Mouse (Mus musculus) liver, embryonic 14.5 days (tissue): ENCODE data around the gene Adamts17.

Experiments
- CTCF ChIP-seq: IDR thresholded peaks from 2 replicates; pipeline ENCODE4 v1.5.1; 2016; ENCODE audit warnings: antibody characterized with exemption, low read depth, control low read depth
- EP300 ChIP-seq: IDR thresholded peaks from 2 replicates; pipeline ENCODE4 v1.6.1; 2016; ENCODE audit warnings: antibody characterized with exemption, low read depth

DNA sequence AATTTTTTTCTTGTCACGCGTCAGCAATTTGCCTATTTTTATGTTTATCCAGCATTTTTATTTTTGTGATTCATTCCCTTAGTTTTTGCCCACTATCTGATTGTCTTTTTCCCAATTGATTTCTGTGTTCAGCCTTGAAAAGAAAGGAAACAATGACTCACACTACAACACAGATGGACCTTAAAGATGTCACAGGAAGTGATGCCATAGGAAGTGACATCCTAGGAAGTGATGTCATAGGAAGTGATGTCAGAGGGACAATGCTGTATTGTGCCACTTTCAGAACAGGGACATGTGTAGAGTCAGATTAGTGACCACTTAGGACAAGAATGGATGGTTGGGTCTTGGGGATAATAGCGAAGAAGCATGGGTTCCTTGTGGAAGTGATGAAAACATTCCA lies 274.5 kb downstream of the Adamts17 start:
- TF ChIP-seq CTCF (no peak), EP300 (no peak)
